Mouse (Mus musculus) midbrain, postnatal 0 days (tissue): Measurements from ENCODE around the gene Rtca. TPM values are rescaled to one million over a fixed set of nuclear protein-coding genes. Genes with fewer than 3 reads are reported as not detected.
A peak's percentile ranks its signal among the peaks of the same experiment; 100 is the strongest.

Experiments used
- ATAC-seq: fragments of 200-750 bp; cut with Nextera tagmentation; 2 replicates; pipeline ENCODE4 v1.8.0; 2017; ENCODE audit warnings: moderate number of reproducible peaks, mild to moderate bottlenecking, moderate TSS enrichment, moderate library complexity; ENCODE audit not compliant: low FRiP score
- DNase-seq: peaks from one replicate; pipeline ENCODE4 v3.0.0-alpha.2; 2015; ENCODE audit warnings: low spot score
- H3K27ac ChIP-seq: fragments of 300-500 bp; sonication (generic); 2 replicates; pipeline ENCODE4 v1.5.1; 2014; ENCODE audit warnings: low read depth, mild to moderate bottlenecking, low read length, mixed read lengths
- H3K27me3 ChIP-seq: fragments of 300-500 bp; sonication (generic); 2 replicates; pipeline ENCODE4 v1.6.1; 2014; ENCODE audit warnings: low read length, control low read depth, mixed read lengths; ENCODE audit not compliant: insufficient read depth
- H3K36me3 ChIP-seq: fragments of 300-500 bp; sonication (generic); 2 replicates; pipeline ENCODE4 v1.6.1; 2014; ENCODE audit warnings: low read length, control low read depth, mixed read lengths; ENCODE audit not compliant: insufficient read depth
- H3K4me1 ChIP-seq: fragments of 300-500 bp; sonication (generic); 2 replicates; pipeline ENCODE4 v1.6.1; 2014; ENCODE audit warnings: mild to moderate bottlenecking, control low read depth, antibody characterized with exemption, low read length, mixed read lengths; ENCODE audit not compliant: insufficient read depth
- H3K4me2 ChIP-seq: fragments of 300-500 bp; sonication (generic); 2 replicates; pipeline ENCODE4 v1.6.1; 2014; ENCODE audit warnings: low read depth, mild to moderate bottlenecking, low read length, mixed read lengths; ENCODE audit not compliant: poor library complexity, severe bottlenecking
- H3K4me3 ChIP-seq: fragments of 300-500 bp; sonication (generic); 2 replicates; pipeline ENCODE4 v1.5.1; 2014; ENCODE audit warnings: low read depth, mild to moderate bottlenecking, low read length, moderate library complexity
- H3K9ac ChIP-seq: fragments of 300-500 bp; sonication (generic); replicated peaks from 2 replicates; pipeline ENCODE4 v1.6.1; 2014; ENCODE audit warnings: mild to moderate bottlenecking, low read length, moderate library complexity, mixed read lengths; ENCODE audit not compliant: poor library complexity, severe bottlenecking
- H3K9me3 ChIP-seq: fragments of 300-500 bp; sonication (generic); 2 replicates; pipeline ENCODE4 v1.6.1; 2016; ENCODE audit warnings: low read length, control low read depth
- CTCF ChIP-seq: IDR thresholded peaks from 2 replicates; pipeline ENCODE4 v1.5.1; 2016; ENCODE audit warnings: antibody characterized with exemption, mild to moderate bottlenecking
- WGBS: fragments of 180-500 bp; shearing (Covaris S2); extraction: QIAGEN DNeasy Blood & Tissue Kit; methylation state at CpG from one replicate; pipeline ENCODE4 v1.1.7; 2014; 5-methylcytosine and 5-hydroxymethylcytosine counted together
- polyA plus RNA-seq: library from polyadenylated mRNA; unstranded; fragments of >200 nt; fragmentation: Nextera tagmentation; extraction: Ambion mirVana; gene quantifications from 2 replicates; pipeline ENCODE4 v1.2.1, GENCODE M21; 2015
- total RNA-seq: library from RNA; depleted of rRNA; stranded (reverse); fragments of >200 nt; gene quantifications from 2 replicates; pipeline ENCODE4 v1.2.3, GENCODE M21; 2014

The Rtca gene
- total and polyA plus RNA-seq, 2 experiments from 2014 or later: 109 to 146 TPM

- Histone ChIP-seq H3K27ac (no peak overlapping the region), H3K4me3 (no peak overlapping the region), H3K9ac (no peak overlapping the region), H3K9me3 (no peaks in the 10 kb centered on the region), H3K4me2 (no peak overlapping the region), H3K4me1 (no peaks in the 10 kb centered on the region), H3K27me3 (no peaks in the 10 kb centered on the region), H3K36me3 (peaks cover 3% of the 10 kb centered on the region; the same call in 1 of the 2 replicates)
- no peak for TF ChIP-seq CTCF
- ATAC-seq (no peak), DNase-seq (no peak)
- 85% methylated on average over 3 of the region's 3 CpGs for WGBS
Observed at GRCm38 (mm10) chr3:116482724-116483123, 25.3 kb downstream of the Rtca start.

- no peaks in the 10 kb centered on the region for H3K4me1 ChIP-seq
- ATAC-seq: no peak
- H3K4me2 ChIP-seq: no peak overlapping the region
- no peaks in the 10 kb centered on the region for H3K27me3 ChIP-seq
- no peaks in the 10 kb centered on the region for H3K36me3 ChIP-seq
- H3K9me3 ChIP-seq: no peaks in the 10 kb centered on the region
- no peak overlapping the region for H3K9ac ChIP-seq
- WGBS: 62% methylated on average over 5 of the region's 5 CpGs
- H3K27ac ChIP-seq: no peak overlapping the region
- TF ChIP-seq CTCF: no peak
- no peak for DNase-seq
- no peak overlapping the region for H3K4me3 ChIP-seq
Observed at GRCm38 (mm10) chr3:116480937-116481336, 27.1 kb downstream of the Rtca start.

GRCm38 (mm10) chr3:116480119-116480518 lies 27.9 kb downstream of the Rtca start:
- H3K36me3 ChIP-seq: no peaks in the 10 kb centered on the region
- no peak overlapping the region for H3K27ac ChIP-seq
- 58% methylated on average over 2 of the region's 2 CpGs for WGBS
- H3K4me3 ChIP-seq: no peak overlapping the region
- no peaks in the 10 kb centered on the region for H3K4me1 ChIP-seq
- no peak for TF ChIP-seq CTCF
- H3K9ac ChIP-seq: no peak overlapping the region
- H3K4me2 ChIP-seq: no peak overlapping the region
- ATAC-seq (no peak), DNase-seq (peak; percentile 30)
- no peaks in the 10 kb centered on the region for H3K9me3 ChIP-seq
- no peaks in the 10 kb centered on the region for H3K27me3 ChIP-seq

- no peak overlapping the region for H3K4me3 ChIP-seq
- H3K36me3 ChIP-seq: no peaks in the 10 kb centered on the region
- WGBS: 85% methylated on average over 7 of the region's 7 CpGs
- ATAC-seq (no peak), DNase-seq (no peak)
- H3K9me3 ChIP-seq: no peaks in the 10 kb centered on the region
- H3K4me1 ChIP-seq: no peaks in the 10 kb centered on the region
- TF ChIP-seq CTCF: no peak
- no peak overlapping the region for H3K9ac ChIP-seq
- no peak overlapping the region for H3K4me2 ChIP-seq
- H3K27me3 ChIP-seq: no peaks in the 10 kb centered on the region
- H3K27ac ChIP-seq: no peak overlapping the region
Observed at GRCm38 (mm10) chr3:116477351-116477750, 30.7 kb downstream of the Rtca start.

- H3K27ac ChIP-seq: no peak overlapping the region
- ATAC-seq (no peak), DNase-seq (no peak)
- no peak overlapping the region for H3K4me2 ChIP-seq
- H3K27me3 ChIP-seq: no peaks in the 10 kb centered on the region
- no peaks in the 10 kb centered on the region for H3K36me3 ChIP-seq
- 57% methylated on average over 5 of the region's 5 CpGs for WGBS
- no peaks in the 10 kb centered on the region for H3K9me3 ChIP-seq
- H3K4me1 ChIP-seq: no peaks in the 10 kb centered on the region
- H3K9ac ChIP-seq: no peak overlapping the region
- H3K4me3 ChIP-seq: no peak overlapping the region
- no peak for TF ChIP-seq CTCF
Observed at GRCm38 (mm10) chr3:116476686-116477298, 31.2 kb downstream of the Rtca start.

GRCm38 (mm10) chr3:116474602-116475001 lies 33.4 kb downstream of the Rtca start:
- no peak overlapping the region for H3K4me2 ChIP-seq
- H3K4me1 ChIP-seq: no peaks in the 10 kb centered on the region
- H3K4me3 ChIP-seq: no peak overlapping the region
- H3K27me3 ChIP-seq: no peaks in the 10 kb centered on the region
- H3K27ac ChIP-seq: no peak overlapping the region
- H3K9me3 ChIP-seq: no peaks in the 10 kb centered on the region
- H3K36me3 ChIP-seq: no peaks in the 10 kb centered on the region
- TF ChIP-seq CTCF: no peak
- no peak for DNase-seq
- ATAC-seq: no peak
- no peak overlapping the region for H3K9ac ChIP-seq
- WGBS: 79% methylated on average over 11 of the region's 11 CpGs
